Mouse (Mus musculus): ENCODE results near the gene Nbr1. TPM values are rescaled to one million over a fixed set of nuclear protein-coding genes. Genes with fewer than 3 reads are reported as not detected.
"Not testable (repeated sequence)": the region's sequence is repeated elsewhere in the genome, so short reads cannot be mapped to it uniquely, and the experiment has no call there.

The Nbr1 gene
- polyA plus RNA-seq, 1 experiment from 2014 or later: 73.1 TPM

DNA sequence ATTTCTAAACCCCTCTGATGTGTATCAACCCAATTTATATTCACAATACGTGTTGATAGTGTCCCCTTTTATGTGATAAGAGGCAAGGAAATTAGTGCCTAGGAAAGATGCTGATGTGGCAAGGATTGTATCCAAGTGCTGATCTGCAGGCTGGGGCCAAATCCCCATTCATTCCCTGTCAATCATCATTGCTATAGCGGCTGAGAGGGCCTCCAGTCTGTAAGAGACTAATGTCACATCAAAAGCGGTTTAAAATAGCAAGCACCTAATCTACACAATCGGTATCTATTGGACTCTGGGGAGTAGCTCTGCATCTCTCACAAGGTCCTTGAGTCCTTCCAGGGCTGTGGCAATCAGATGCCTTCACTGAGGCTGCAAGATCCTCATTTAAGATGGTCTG, 62.2 kb downstream of the Nbr1 start:
- no peak overlapping the region for H3K4me3 ChIP-seq
- no peak overlapping the region for H3K9ac ChIP-seq
- no peaks in the 10 kb centered on the region for H3K36me3 ChIP-seq
- no peak overlapping the region for H3K4me2 ChIP-seq
- H3K27me3 ChIP-seq: no peaks in the 10 kb centered on the region
- H3K9me3 ChIP-seq: no peaks in the 10 kb centered on the region
- 65% methylated on average over 4 of the region's 4 CpGs for WGBS
- no peak overlapping the region for H3K27ac ChIP-seq
- ATAC-seq (ENCODE audit: borderline replicate concordance, extremely low read depth, low FRiP score, low TSS enrichment): no peak
- H3K4me1 ChIP-seq: peaks cover 19% of the 10 kb centered on the region

DNA sequence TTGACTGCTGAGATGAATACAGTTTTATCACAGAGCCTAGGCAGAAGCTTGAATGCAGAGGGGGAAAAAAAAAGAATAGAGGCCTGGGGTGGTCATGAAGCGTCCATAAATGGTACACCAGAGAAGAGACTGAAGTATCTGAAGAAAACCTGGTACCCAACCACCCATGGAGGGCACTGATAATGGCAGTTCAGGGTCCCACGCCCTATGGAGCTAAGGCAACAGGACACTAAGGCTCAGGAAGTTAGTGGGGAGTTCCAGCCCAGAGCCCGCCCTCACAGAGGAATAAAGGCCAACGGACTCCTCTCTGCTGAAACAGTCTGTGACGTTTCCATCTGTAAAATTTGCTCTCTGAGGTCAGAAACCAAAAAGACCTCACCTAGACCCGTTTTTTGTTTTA, 63.4 kb downstream of the Nbr1 start:
- peaks cover 19% of the 10 kb centered on the region for H3K4me1 ChIP-seq
- WGBS: 74% methylated on average over 6 of the region's 6 CpGs
- ATAC-seq (ENCODE audit: borderline replicate concordance, extremely low read depth, low FRiP score, low TSS enrichment): no peak

DNA sequence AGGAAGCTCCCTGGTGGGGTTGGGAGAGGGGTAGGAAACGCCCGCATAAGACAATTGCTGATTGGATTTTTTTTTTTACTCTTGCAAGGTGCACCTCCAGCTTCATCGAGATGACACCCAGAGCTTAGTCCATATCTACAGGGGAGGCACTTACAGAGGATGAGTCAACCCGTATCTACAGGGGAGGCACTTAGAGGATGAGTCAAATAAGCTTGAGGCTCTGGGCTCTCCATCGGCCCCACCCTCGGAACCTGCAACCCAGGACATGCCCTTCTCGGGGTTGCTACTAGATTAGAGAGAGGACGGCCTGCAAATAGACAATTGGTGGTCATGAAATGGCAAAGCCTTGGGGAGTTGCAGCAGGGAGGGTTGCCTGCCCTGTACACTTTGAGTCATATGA, 64.2 kb downstream of the Nbr1 start:
- WGBS: 87% methylated on average over 8 of the region's 8 CpGs
- H3K4me3 ChIP-seq: no peak overlapping the region
- H3K9ac ChIP-seq: no peak overlapping the region
- H3K9me3 ChIP-seq: no peaks in the 10 kb centered on the region
- H3K36me3 ChIP-seq: no peaks in the 10 kb centered on the region
- ATAC-seq (ENCODE audit: borderline replicate concordance, extremely low read depth, low FRiP score, low TSS enrichment): no peak
- H3K4me2 ChIP-seq: no peak overlapping the region
- no peaks in the 10 kb centered on the region for H3K27me3 ChIP-seq
- H3K27ac ChIP-seq: no peak overlapping the region
- H3K4me1 ChIP-seq: peaks cover 15% of the 10 kb centered on the region

More for the DNA sequence above, 63.4 kb downstream of the Nbr1 start:
- Histone ChIP-seq H3K36me3 (no peaks in the 10 kb centered on the region), H3K4me3 (no peak overlapping the region), H3K27ac (no peak overlapping the region), H3K9ac (no peak overlapping the region), H3K9me3 (no peaks in the 10 kb centered on the region), H3K27me3 (no peaks in the 10 kb centered on the region), H3K4me2 (no peak overlapping the region)

DNA sequence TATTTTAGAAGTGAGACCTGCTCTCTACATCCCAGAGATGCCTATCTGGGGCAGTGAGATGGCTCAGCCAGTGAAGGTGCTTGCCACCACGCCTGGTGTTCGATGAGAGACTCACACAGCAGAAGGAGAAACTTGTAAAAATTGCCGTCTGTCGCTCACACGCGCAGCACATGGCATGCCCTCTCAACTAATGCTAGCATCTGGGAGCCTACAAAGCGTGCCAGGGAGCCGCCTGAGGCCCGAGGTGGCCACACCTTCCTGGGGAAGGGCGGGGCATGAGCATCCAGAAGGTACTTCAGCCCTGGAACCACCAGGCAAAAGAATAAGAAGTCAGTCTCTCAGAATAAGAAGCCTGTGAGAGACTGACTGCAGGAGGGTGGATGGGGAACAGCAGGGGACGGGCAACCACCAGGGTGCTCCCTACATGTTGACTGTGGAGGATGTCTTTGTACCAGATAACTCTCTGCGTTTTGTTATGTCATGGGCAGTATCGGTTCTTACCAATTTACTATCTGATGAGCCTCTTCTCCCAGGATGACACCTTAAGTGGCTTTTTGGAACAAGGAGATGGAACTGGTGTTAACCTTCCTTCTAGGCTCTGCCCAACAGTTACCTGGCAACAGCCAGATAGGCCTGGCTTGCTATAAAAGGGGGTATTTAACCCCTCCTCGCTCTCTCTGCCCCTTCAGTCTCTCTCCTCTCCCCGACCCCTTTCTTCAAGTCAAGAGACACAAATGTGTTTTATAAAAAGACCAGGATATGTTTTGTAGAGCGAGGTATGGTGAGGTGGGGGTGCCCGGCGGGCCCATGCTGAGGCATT, 65.2 kb downstream of the Nbr1 start:
- ATAC-seq (ENCODE audit: borderline replicate concordance, extremely low read depth, low FRiP score, low TSS enrichment): no peak
- H3K36me3 ChIP-seq: no peaks in the 10 kb centered on the region
- no peak overlapping the region for H3K27ac ChIP-seq
- no peaks in the 10 kb centered on the region for H3K9me3 ChIP-seq
- no peak overlapping the region for H3K4me3 ChIP-seq
- no peaks in the 10 kb centered on the region for H3K27me3 ChIP-seq
- H3K9ac ChIP-seq: no peak overlapping the region
- WGBS: 22% methylated on average over 18 of the region's 18 CpGs
- H3K4me1 ChIP-seq: peaks cover 15% of the 10 kb centered on the region
- H3K4me2 ChIP-seq: peak overlapping the region; percentile 31; the same call in 1 of the 2 replicates

DNA sequence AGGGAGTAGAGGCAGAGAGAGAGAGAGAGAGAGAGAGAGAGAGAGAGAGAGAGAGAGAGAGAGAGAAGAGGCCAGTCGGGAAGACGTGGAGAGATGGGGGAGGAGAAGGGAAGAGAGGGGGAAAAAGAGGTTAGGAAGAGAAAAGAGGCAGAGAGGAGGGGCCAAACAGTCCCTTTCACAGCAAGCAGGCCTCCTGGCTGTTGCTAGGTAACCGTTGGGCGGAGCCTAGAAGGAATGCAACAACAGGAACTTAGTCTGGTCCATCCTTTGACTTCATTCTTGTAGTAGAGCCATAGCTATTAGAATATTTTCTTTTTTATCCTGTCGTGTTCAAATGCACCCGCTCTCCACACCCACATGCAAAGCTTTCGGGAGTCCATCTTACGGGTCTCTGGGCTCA, 65.9 kb downstream of the Nbr1 start:
- WGBS: 9% methylated on average over 7 of the region's 8 CpGs
- H3K36me3 ChIP-seq: no peaks in the 10 kb centered on the region
- no peak overlapping the region for H3K27ac ChIP-seq
- peaks cover 15% of the 10 kb centered on the region for H3K4me1 ChIP-seq
- H3K9ac ChIP-seq: no peak overlapping the region
- H3K4me3 ChIP-seq: no peak overlapping the region
- H3K4me2 ChIP-seq: peak overlapping the region; percentile 31
- ATAC-seq (ENCODE audit: borderline replicate concordance, extremely low read depth, low FRiP score, low TSS enrichment): peak; percentile 23; the same call in 1 of the 2 replicates
- H3K9me3 ChIP-seq: no peaks in the 10 kb centered on the region
- H3K27me3 ChIP-seq: no peaks in the 10 kb centered on the region

DNA sequence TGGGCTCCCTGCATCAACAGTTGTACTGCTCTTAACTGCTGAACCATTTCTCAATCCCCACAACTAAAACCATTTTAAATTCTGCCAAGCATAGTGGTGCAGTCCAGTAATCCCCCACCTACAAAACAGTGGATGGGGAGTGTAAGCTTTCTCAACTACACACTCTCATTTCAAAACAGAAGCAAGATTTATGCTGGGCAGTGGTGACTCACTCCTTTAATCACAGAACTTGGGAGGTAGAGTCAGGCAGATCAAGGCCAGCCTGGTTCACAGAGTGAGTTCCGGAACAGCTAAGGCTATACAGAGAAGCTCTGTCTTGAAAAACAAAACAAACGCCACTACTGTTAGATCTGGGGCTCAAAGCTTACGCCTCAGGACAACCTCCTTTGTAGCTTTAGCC, 66.6 kb downstream of the Nbr1 start:
- 87% methylated on average over 3 of the region's 3 CpGs for WGBS
- no peaks in the 10 kb centered on the region for H3K36me3 ChIP-seq

DNA sequence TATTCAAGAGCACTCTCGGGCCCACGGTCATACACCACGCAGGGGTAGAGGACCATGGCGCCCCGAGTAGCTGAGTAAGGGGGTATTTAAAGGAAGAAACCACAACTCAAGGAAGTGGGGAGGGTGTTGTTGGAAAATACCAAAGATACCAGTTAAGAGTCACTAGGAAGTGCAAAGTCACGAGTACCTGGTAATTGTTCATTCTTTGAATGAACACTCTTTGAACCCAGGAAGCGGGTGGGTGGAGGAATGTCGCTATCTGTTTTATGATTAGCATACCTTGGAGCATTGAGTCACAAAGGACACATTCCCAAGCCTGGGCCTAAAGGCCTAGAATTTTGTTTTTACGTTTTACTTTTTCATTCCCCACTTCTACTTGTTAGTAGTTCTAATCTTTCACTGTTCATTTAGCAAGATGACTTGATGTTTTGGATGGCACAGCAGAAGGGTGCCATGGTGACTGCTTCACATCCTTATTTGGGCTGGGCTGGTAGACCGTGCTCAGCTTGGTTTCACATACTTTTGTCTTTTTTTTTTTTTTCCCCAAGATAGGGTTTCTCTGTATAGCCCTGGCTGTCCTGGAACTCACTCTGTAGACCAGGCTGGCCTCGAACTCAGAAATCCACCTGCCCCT, 68.2 kb downstream of the Nbr1 start:
- not testable (repeated sequence) for ATAC-seq (ENCODE audit: borderline replicate concordance, extremely low read depth, low FRiP score, low TSS enrichment); H3K9ac ChIP-seq; H3K27me3 ChIP-seq; H3K4me2 ChIP-seq; H3K36me3 ChIP-seq; H3K9me3 ChIP-seq; H3K27ac ChIP-seq; H3K4me3 ChIP-seq
- peaks cover 15% of the 10 kb centered on the region for H3K4me1 ChIP-seq
- WGBS: 78% methylated on average over 11 of the region's 11 CpGs

More for the DNA sequence above, 66.6 kb downstream of the Nbr1 start:
- peaks cover 15% of the 10 kb centered on the region for H3K4me1 ChIP-seq
- no peak overlapping the region for H3K4me2 ChIP-seq
- H3K9me3 ChIP-seq: no peaks in the 10 kb centered on the region
- H3K9ac ChIP-seq: no peak overlapping the region
- ATAC-seq (ENCODE audit: borderline replicate concordance, extremely low read depth, low FRiP score, low TSS enrichment): no peak
- no peaks in the 10 kb centered on the region for H3K27me3 ChIP-seq
- H3K4me3 ChIP-seq: no peak overlapping the region
- H3K27ac ChIP-seq: no peak overlapping the region

DNA sequence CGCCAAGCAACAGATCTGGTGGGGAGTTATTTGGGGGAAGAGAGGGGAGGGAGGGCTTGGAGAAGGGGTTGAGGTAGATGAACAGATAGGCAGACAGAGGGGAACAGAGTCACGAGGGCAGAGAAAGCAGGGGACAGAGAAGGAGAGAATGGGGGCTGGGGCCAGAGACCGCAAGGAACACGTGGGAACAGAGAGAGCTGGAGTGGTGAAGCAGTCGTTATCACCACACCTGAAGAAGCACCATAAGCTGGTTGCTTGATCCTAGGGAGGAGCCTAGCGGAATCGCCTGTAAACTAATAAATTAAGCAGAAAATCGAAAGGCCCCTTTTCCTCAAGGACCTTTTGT, 74.7 kb downstream of the Nbr1 start:
- H3K4me3 ChIP-seq: peak overlapping the region; percentile 50
- peaks cover 14% of the 10 kb centered on the region for H3K4me1 ChIP-seq
- H3K36me3 ChIP-seq: no peaks in the 10 kb centered on the region
- H3K4me2 ChIP-seq: peak overlapping the region; percentile 87
- no peak for ATAC-seq (ENCODE audit: borderline replicate concordance, extremely low read depth, low FRiP score, low TSS enrichment)
- no peaks in the 10 kb centered on the region for H3K27me3 ChIP-seq
- H3K27ac ChIP-seq: peak overlapping the region; percentile 100
- H3K9me3 ChIP-seq: no peaks in the 10 kb centered on the region
- peak overlapping the region; percentile 61 for H3K9ac ChIP-seq
- WGBS: 2% methylated on average over 8 of the region's 8 CpGs

DNA sequence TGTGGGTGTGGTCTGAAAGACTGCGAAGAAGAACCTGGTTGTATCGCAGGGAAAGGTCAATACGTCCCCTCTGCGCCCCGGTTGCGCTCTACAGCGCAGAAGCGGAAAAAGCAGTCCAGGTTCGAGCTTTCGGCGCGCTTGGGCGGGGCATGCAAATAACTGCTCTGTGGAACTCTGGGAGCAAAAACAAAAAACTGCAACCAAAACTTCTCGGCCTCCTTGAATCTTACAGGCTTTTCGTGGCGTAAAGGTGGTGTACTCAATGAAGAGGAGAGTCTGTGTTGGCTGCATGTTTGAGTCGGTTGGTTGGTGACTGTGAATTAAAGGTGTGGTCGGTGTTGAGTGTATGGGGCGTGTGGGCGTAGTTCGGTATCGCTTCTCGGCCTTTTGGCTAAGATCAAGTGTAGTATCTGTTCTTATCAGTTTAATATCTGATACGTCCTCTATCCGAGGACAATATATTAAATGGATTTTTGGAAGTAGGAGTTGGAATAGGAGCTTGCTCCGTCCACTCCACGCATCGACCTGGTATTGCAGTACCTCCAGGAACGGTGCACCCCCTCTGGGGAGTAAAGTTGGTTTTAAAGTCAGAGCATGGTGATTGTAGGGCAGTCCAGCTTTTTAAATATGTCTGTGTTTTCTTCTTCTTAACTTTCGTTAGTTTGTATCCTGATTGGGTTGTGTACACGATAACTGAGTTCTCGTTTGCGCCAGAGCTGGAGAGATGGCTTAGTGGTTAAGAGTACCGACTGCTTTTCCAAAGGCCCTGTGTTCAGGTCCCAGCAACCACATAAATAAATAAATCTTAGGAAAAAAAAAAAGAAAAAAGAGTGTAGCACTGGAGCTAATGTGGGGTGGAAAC, 75.3 kb downstream of the Nbr1 start, which contains the start of gene Rdm1:
Gene Rdm1, plus strand, starts transcription at position 201 of the 862 bp plus-strand sequence.
- WGBS: under 1% methylated on average over 34 of the region's 34 CpGs
- H3K36me3 ChIP-seq: no peaks in the 10 kb centered on the region
- H3K4me2 ChIP-seq: peak within 1 kb of the TSS; percentile 87
- no peaks in the 10 kb centered on the region for H3K27me3 ChIP-seq
- peak within 1 kb of the TSS; percentile 71 for H3K9ac ChIP-seq
- H3K4me3 ChIP-seq: peak within 1 kb of the TSS; percentile 56
- peaks cover 14% of the 10 kb centered on the region for H3K4me1 ChIP-seq
- ATAC-seq (ENCODE audit: borderline replicate concordance, extremely low read depth, low FRiP score, low TSS enrichment): peak; percentile 94
- no peaks in the 10 kb centered on the region for H3K9me3 ChIP-seq
- peak within 1 kb of the TSS; percentile 100 for H3K27ac ChIP-seq

DNA sequence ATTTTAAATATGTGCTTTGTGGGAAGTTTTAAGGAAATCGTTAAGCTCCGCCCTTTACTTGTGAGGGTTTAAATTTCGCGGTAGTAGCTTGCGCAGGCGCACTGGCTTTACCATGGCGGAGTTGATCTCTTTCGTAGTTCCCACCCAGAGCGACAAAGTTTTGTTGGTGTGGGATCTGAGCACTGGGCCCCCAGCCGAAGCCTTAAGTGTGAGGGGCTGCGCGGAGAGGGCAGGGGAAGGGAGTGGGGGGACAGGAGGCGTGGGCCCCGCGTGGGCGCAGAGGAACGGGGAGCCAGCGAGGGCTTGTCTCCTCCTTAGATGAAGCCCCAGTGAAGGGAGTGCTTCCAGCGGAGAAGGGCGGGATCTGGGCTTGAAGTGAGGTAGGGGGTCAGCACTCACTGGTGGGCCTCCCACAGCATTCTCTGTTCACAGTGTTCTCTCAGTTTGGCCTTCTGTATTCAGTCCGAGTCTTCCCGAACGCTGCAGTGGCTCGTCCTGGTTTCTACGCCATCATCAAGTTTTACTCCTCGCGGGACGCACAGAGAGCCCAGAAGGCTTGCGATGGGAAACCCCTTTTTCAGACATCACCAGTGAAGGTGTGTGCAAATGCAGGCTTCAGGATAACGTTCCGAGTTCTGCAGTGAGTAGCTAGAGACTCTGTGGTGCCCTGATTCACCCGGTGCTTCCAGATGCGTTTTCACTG, 76.1 kb downstream of the Nbr1 start:
- under 1% methylated on average over 33 of the region's 33 CpGs for WGBS
- H3K4me3 ChIP-seq: peak overlapping the region; percentile 56
- peak; percentile 63 for ATAC-seq (ENCODE audit: borderline replicate concordance, extremely low read depth, low FRiP score, low TSS enrichment)
- peak overlapping the region; percentile 100 for H3K27ac ChIP-seq
- H3K9me3 ChIP-seq: no peaks in the 10 kb centered on the region
- no peaks in the 10 kb centered on the region for H3K27me3 ChIP-seq
- peak overlapping the region; percentile 87 for H3K4me2 ChIP-seq
- H3K4me1 ChIP-seq: peaks cover 14% of the 10 kb centered on the region
- H3K36me3 ChIP-seq: peaks cover 2% of the 10 kb centered on the region; the same call in 1 of the 2 replicates
- H3K9ac ChIP-seq: peak overlapping the region; percentile 71

DNA sequence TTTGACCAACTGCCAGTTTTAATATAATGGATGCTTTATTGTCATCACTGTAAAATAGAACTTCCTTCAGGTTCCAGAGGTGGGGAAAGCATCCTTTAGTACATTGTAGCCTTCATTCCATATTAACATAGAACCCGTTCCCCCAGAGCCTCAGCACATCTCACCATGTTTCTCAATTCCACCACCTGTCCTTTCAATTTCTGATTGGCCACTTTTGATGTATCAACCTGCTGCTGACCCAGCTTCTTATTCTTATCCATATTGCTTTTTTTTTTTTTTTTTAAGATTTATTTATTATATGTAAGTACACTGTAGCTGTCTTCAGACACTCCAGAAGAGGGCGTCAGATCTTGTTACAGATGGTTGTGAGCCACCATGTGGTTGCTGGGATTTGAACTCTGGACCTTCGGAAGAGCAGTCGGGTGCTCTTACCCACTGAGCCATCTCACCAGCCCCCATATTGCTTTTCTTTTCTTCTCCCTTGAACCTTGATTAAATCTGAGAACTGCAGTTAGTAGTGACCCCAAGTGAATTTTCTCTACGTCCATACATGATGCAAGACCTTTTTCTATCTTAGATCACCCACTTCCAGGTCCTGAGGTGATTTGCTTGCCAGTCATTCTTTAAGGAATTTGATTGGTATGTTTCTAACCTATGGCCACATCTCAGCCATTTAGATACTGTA, 76.9 kb downstream of the Nbr1 start:
- Histone ChIP-seq H3K9ac (peak overlapping the region; percentile 71; the same call in 1 of the 2 replicates), H3K4me1 (peaks cover 14% of the 10 kb centered on the region), H3K27ac (0 out of 2 replicates have a peak overlapping the region, but pooled peaks have one; percentile 24), H3K4me2 (peak overlapping the region; percentile 87), H3K4me3 (peak overlapping the region; percentile 56)
- not testable (repeated sequence) for H3K9me3 ChIP-seq; H3K36me3 ChIP-seq; ATAC-seq (ENCODE audit: borderline replicate concordance, extremely low read depth, low FRiP score, low TSS enrichment); H3K27me3 ChIP-seq
- 58% methylated on average over 4 of the region's 5 CpGs for WGBS

All from lung, embryonic 15.5 days (tissue).